Mouse (Mus musculus) CD8-positive naive resting alpha-beta T cell, adult 2 months (primary cell): ENCODE results near the gene Cdyl2.
A peak's percentile ranks its signal among the peaks of the same experiment; 100 is the strongest.

Experiments
- DNase-seq, 2 experiments: peaks; one replicate each; pipeline ENCODE4 v3.0.0; 2022; ENCODE audit warnings: low read depth in 2 of 2, low spot score in 2 of 2

Gene Cdyl2

GRCm38 (mm10) chr8:116732684-116733647, at the start of gene Cdyl2:
Gene Cdyl2 (minus strand): TSS chr8:116732991.
- peak; percentile 64 to 72 for DNase-seq

GRCm38 (mm10) chr8:116780594-116780993, 47.8 kb upstream of the Cdyl2 start:
- DNase-seq = no peak

- no peak for DNase-seq
Measured at GRCm38 (mm10) chr8:116774220-116774619, 41.4 kb upstream of the Cdyl2 start.

- DNase-seq = no peak
Measured at GRCm38 (mm10) chr8:116772727-116773126, 39.9 kb upstream of the Cdyl2 start.

GRCm38 (mm10) chr8:116771797-116772343, 39.1 kb upstream of the Cdyl2 start:
- DNase-seq = no peak

GRCm38 (mm10) chr8:116770756-116771155, 38.0 kb upstream of the Cdyl2 start:
- no peak for DNase-seq

GRCm38 (mm10) chr8:116756174-116756573, 23.4 kb upstream of the Cdyl2 start:
- DNase-seq = no peak

- DNase-seq = peak in 1 of 2 experiments; percentile 47
Measured at GRCm38 (mm10) chr8:116755557-116755956, 22.8 kb upstream of the Cdyl2 start.

GRCm38 (mm10) chr8:116740726-116741125, 7.9 kb upstream of the Cdyl2 start:
- no peak for DNase-seq

- no peak for DNase-seq
Measured at GRCm38 (mm10) chr8:116735306-116735705, 2.5 kb upstream of the Cdyl2 start.

- DNase-seq = no peak
Measured at GRCm38 (mm10) chr8:116734176-116734575, 1.4 kb upstream of the Cdyl2 start.

- DNase-seq = no peak
Measured at GRCm38 (mm10) chr8:116733648-116734014, 840 bp upstream of the Cdyl2 start.

- DNase-seq = no peak
Measured at GRCm38 (mm10) chr8:116731976-116732683, 661 bp downstream of the Cdyl2 start.

- no peak for DNase-seq
Measured at GRCm38 (mm10) chr8:116721451-116721850, 11.3 kb downstream of the Cdyl2 start.

GRCm38 (mm10) chr8:116707496-116707895, 25.3 kb downstream of the Cdyl2 start:
- DNase-seq = no peak

GRCm38 (mm10) chr8:116702501-116702900, 30.3 kb downstream of the Cdyl2 start:
- peak in 1 of 2 experiments; percentile 10 for DNase-seq

GRCm38 (mm10) chr8:116692931-116693330, 39.9 kb downstream of the Cdyl2 start:
- no peak for DNase-seq

- no peak for DNase-seq
Measured at GRCm38 (mm10) chr8:116689741-116690140, 43.0 kb downstream of the Cdyl2 start.

- DNase-seq = no peak
Measured at GRCm38 (mm10) chr8:116676174-116676573, 56.6 kb downstream of the Cdyl2 start.

- DNase-seq = no peak
Measured at GRCm38 (mm10) chr8:116673966-116674805, 58.6 kb downstream of the Cdyl2 start.

- DNase-seq = no peak
Measured at GRCm38 (mm10) chr8:116673493-116673892, 59.3 kb downstream of the Cdyl2 start.
